Mouse (Mus musculus) kidney, adult 2 months (tissue): ENCODE results near the gene Wdr24.

Source experiments
- CTCF ChIP-seq: fragments of 200-500 bp; conservative IDR thresholded peaks from 2 replicates; pipeline ENCODE4 v1.5.1; 2011; ENCODE audit warnings: low read depth, mild to moderate bottlenecking, control low read depth, low read length, moderate library complexity, mixed read lengths; ENCODE audit not compliant: insufficient read depth, insufficient read length
- POLR2A ChIP-seq: fragments of 200-500 bp; IDR thresholded peaks from one replicate; pipeline ENCODE4 v1.6.1; 2011; ENCODE audit warnings: low read depth, low read length, control low read depth

GRCm38 (mm10) chr17:25863681-25864080, 40.3 kb downstream of the Wdr24 start:
- TF ChIP-seq POLR2A (no peak), CTCF (peak; percentile 38)
